Mouse (Mus musculus): ENCODE measurements around the gene Trim16. TPM values are rescaled to one million over a fixed set of nuclear protein-coding genes. Genes with fewer than 3 reads are reported as not detected.

The Trim16 gene
- polyA plus RNA-seq, 1 experiment from 2014 or later = 6.5 TPM

- no peak for ATAC-seq (replicated peaks; ENCODE audit: insufficient number of reproducible peaks, low FRiP score, low TSS enrichment, low read depth)
- no peak overlapping the region for H3K4me2 ChIP-seq (ENCODE audit: low read depth, low read length)
- no peaks in the 10 kb centered on the region for H3K9me3 ChIP-seq (replicated peaks; ENCODE audit: control insufficient read depth, low read length)
- no peaks in the 10 kb centered on the region for H3K4me1 ChIP-seq (ENCODE audit: control insufficient read depth, insufficient read depth, low read length)
- no peak overlapping the region for H3K4me3 ChIP-seq (ENCODE audit: low read depth, low read length)
- H3K36me3 ChIP-seq (replicated peaks; ENCODE audit: control insufficient read depth, insufficient read depth, low read depth, low read length) = no peaks in the 10 kb centered on the region
- WGBS = 56% methylated on average over 1 of the region's 1 CpGs
- H3K9ac ChIP-seq (replicated peaks; ENCODE audit: low read length) = no peak overlapping the region
- DNase-seq (ENCODE audit: low spot score) = no peak
- H3K27me3 ChIP-seq (ENCODE audit: control insufficient read depth, insufficient read depth, low read length) = no peaks in the 10 kb centered on the region
- no peak overlapping the region for H3K27ac ChIP-seq (replicated peaks; ENCODE audit: low read depth, low read length)
Measured at GRCm38 (mm10) chr11:62813497-62813896, 6.5 kb upstream of the Trim16 start.

DNA sequence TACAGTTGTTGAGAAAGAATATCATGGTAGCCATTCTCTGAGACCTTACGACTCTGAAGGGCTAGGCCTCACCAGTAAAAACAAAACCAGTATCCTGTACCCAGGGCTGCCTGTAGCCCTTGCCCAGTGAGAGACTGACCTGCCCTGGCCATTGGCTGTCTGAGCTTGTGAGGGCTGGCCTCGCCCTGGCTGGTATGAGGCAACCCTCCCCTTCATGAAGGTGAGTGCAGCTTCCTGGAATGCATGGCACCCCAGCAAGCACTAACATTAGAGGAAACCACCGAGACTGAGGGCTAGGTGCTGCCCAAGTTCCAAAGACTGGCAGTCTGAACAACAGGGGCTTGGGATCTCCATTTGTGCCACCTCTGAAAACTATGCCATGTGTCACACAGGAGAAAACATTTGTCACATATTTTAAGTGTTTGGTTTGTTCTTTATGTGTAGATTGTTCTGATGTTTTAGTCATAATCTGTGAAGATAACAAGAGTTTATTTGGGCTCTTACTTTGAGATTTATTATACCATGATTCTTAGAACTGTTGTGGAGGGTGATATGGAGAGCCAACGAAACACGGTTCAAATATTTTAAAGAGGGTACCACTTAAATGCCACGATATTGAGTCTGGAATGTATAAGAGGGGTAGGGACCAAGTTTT lies 5.9 kb upstream of the Trim16 start:
- Histone ChIP-seq H3K9me3 (replicated peaks; ENCODE audit: control insufficient read depth, low read length) (no peaks in the 10 kb centered on the region), H3K36me3 (replicated peaks; ENCODE audit: control insufficient read depth, insufficient read depth, low read depth, low read length) (no peaks in the 10 kb centered on the region), H3K27ac (replicated peaks; ENCODE audit: low read depth, low read length) (no peak overlapping the region), H3K4me1 (ENCODE audit: control insufficient read depth, insufficient read depth, low read length) (no peaks in the 10 kb centered on the region), H3K4me2 (ENCODE audit: low read depth, low read length) (no peak overlapping the region), H3K9ac (replicated peaks; ENCODE audit: low read length) (no peak overlapping the region), H3K27me3 (ENCODE audit: control insufficient read depth, insufficient read depth, low read length) (no peaks in the 10 kb centered on the region), H3K4me3 (ENCODE audit: low read depth, low read length) (no peak overlapping the region)
- DNase-seq (ENCODE audit: low spot score) (no peak), ATAC-seq (replicated peaks; ENCODE audit: insufficient number of reproducible peaks, low FRiP score, low TSS enrichment, low read depth) (no peak)
- WGBS = 68% methylated on average over 6 of the region's 6 CpGs

- DNase-seq (ENCODE audit: low spot score) (no peak), ATAC-seq (replicated peaks; ENCODE audit: insufficient number of reproducible peaks, low FRiP score, low TSS enrichment, low read depth) (no peak)
- H3K9me3 ChIP-seq (replicated peaks; ENCODE audit: control insufficient read depth, low read length) = no peaks in the 10 kb centered on the region
- WGBS = 66% methylated on average over 4 of the region's 4 CpGs
- H3K36me3 ChIP-seq (replicated peaks; ENCODE audit: control insufficient read depth, insufficient read depth, low read depth, low read length) = no peaks in the 10 kb centered on the region
- no peak overlapping the region for H3K27ac ChIP-seq (replicated peaks; ENCODE audit: low read depth, low read length)
- no peak overlapping the region for H3K9ac ChIP-seq (replicated peaks; ENCODE audit: low read length)
- no peaks in the 10 kb centered on the region for H3K4me1 ChIP-seq (ENCODE audit: control insufficient read depth, insufficient read depth, low read length)
- H3K27me3 ChIP-seq (ENCODE audit: control insufficient read depth, insufficient read depth, low read length) = no peaks in the 10 kb centered on the region
- no peak overlapping the region for H3K4me3 ChIP-seq (ENCODE audit: low read depth, low read length)
- H3K4me2 ChIP-seq (ENCODE audit: low read depth, low read length) = no peak overlapping the region
Measured at GRCm38 (mm10) chr11:62814625-62815024, 5.4 kb upstream of the Trim16 start.

GRCm38 (mm10) chr11:62815438-62815837 lies 4.6 kb upstream of the Trim16 start:
- Histone ChIP-seq H3K27me3 (ENCODE audit: control insufficient read depth, insufficient read depth, low read length) (no peaks in the 10 kb centered on the region), H3K36me3 (replicated peaks; ENCODE audit: control insufficient read depth, insufficient read depth, low read depth, low read length) (no peaks in the 10 kb centered on the region), H3K9ac (replicated peaks; ENCODE audit: low read length) (no peak overlapping the region), H3K9me3 (replicated peaks; ENCODE audit: control insufficient read depth, low read length) (no peaks in the 10 kb centered on the region), H3K4me2 (ENCODE audit: low read depth, low read length) (no peak overlapping the region), H3K4me3 (ENCODE audit: low read depth, low read length) (no peak overlapping the region), H3K4me1 (ENCODE audit: control insufficient read depth, insufficient read depth, low read length) (no peaks in the 10 kb centered on the region), H3K27ac (replicated peaks; ENCODE audit: low read depth, low read length) (no peak overlapping the region)
- WGBS = 89% methylated on average over 1 of the region's 1 CpGs
- no peak for DNase-seq (ENCODE audit: low spot score)
- no peak for ATAC-seq (replicated peaks; ENCODE audit: insufficient number of reproducible peaks, low FRiP score, low TSS enrichment, low read depth)

DNA sequence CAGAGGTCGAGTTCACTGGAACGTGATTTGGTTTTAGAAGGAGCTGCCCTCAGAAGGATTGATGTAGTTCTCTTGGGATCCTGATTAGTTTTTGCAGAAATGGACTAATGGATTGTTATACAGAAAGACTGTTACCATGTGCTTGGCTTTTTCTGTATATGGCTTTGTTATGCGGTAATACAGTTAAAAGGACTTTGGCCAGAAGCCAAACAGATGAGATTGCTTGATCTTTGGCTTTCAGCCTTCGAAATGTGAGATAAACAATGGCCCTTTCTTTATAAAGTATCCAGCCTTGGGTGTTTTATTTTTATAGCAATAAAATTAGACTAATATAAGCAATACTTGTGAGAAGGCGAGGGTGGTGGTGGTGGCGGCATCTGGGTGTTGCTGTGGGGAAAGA lies 3.4 kb upstream of the Trim16 start:
- Histone ChIP-seq H3K9ac (replicated peaks; ENCODE audit: low read length) (no peak overlapping the region), H3K4me1 (ENCODE audit: control insufficient read depth, insufficient read depth, low read length) (peaks cover 2% of the 10 kb centered on the region; the same call in 1 of the 2 replicates), H3K27me3 (ENCODE audit: control insufficient read depth, insufficient read depth, low read length) (no peaks in the 10 kb centered on the region), H3K9me3 (replicated peaks; ENCODE audit: control insufficient read depth, low read length) (no peaks in the 10 kb centered on the region), H3K4me2 (ENCODE audit: low read depth, low read length) (no peak overlapping the region), H3K4me3 (ENCODE audit: low read depth, low read length) (no peak overlapping the region), H3K36me3 (replicated peaks; ENCODE audit: control insufficient read depth, insufficient read depth, low read depth, low read length) (no peaks in the 10 kb centered on the region), H3K27ac (replicated peaks; ENCODE audit: low read depth, low read length) (no peak overlapping the region)
- DNase-seq (ENCODE audit: low spot score) = no peak
- 73% methylated on average over 6 of the region's 6 CpGs for WGBS
- ATAC-seq (replicated peaks; ENCODE audit: insufficient number of reproducible peaks, low FRiP score, low TSS enrichment, low read depth) = no peak

- H3K9me3 ChIP-seq (replicated peaks; ENCODE audit: control insufficient read depth, low read length) = no peaks in the 10 kb centered on the region
- no peak overlapping the region for H3K4me2 ChIP-seq (ENCODE audit: low read depth, low read length)
- ATAC-seq (replicated peaks; ENCODE audit: insufficient number of reproducible peaks, low FRiP score, low TSS enrichment, low read depth) (no peak), DNase-seq (ENCODE audit: low spot score) (no peak)
- H3K27ac ChIP-seq (replicated peaks; ENCODE audit: low read depth, low read length) = no peak overlapping the region
- no peaks in the 10 kb centered on the region for H3K36me3 ChIP-seq (replicated peaks; ENCODE audit: control insufficient read depth, insufficient read depth, low read depth, low read length)
- H3K4me1 ChIP-seq (ENCODE audit: control insufficient read depth, insufficient read depth, low read length) = peaks cover 2% of the 10 kb centered on the region; the same call in 1 of the 2 replicates
- H3K9ac ChIP-seq (replicated peaks; ENCODE audit: low read length) = no peak overlapping the region
- H3K4me3 ChIP-seq (ENCODE audit: low read depth, low read length) = no peak overlapping the region
- WGBS = 89% methylated on average over 8 of the region's 8 CpGs
- H3K27me3 ChIP-seq (ENCODE audit: control insufficient read depth, insufficient read depth, low read length) = no peaks in the 10 kb centered on the region
Measured at GRCm38 (mm10) chr11:62819059-62819686, 858 bp upstream of the Trim16 start.

DNA sequence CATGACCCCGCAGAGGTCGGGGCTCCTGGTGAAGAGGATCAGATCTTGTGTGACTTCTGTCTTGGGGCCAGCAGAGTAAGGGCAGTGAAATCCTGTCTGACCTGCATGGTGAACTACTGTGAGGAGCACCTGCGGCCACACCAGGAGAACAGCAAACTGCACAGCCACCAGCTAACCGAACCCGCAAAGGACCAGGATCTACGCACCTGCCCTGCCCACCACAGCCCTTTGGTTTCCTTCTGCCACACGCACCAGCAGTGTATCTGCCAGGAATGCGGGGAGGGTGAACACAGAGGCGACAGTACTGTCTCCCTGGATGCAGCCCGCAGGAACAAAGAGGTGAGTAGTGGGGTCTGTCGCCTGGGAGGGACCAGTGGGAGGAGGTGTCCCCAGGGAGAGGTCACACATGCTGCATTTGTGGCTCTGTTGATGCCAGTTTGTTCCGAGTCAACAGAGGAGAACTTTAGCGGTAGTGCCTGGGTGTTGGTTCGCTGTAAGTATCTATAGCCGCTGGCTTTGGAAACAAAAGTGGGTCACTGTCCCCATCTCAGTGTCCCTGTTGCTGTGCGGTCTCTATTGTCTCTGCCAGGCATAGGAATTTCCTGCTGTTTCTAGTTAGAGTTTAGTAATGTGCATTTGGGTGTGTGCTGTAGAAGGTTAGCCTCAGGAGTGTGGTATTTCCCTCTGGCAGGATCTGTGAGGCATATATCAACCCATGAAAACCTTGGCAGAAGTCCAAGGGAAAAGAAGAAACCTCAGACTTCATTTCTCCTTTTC lies 818 bp downstream of the Trim16 start:
- Histone ChIP-seq H3K4me3 (ENCODE audit: low read depth, low read length) (peak overlapping the region; percentile 36), H3K9ac (replicated peaks; ENCODE audit: low read length) (peak overlapping the region; percentile 46), H3K4me1 (ENCODE audit: control insufficient read depth, insufficient read depth, low read length) (peaks cover 2% of the 10 kb centered on the region; the same call in 1 of the 2 replicates), H3K27me3 (ENCODE audit: control insufficient read depth, insufficient read depth, low read length) (no peaks in the 10 kb centered on the region), H3K9me3 (replicated peaks; ENCODE audit: control insufficient read depth, low read length) (no peaks in the 10 kb centered on the region), H3K36me3 (replicated peaks; ENCODE audit: control insufficient read depth, insufficient read depth, low read depth, low read length) (no peaks in the 10 kb centered on the region), H3K4me2 (ENCODE audit: low read depth, low read length) (peak overlapping the region; percentile 66), H3K27ac (replicated peaks; ENCODE audit: low read depth, low read length) (no peak overlapping the region)
- DNase-seq (ENCODE audit: low spot score) (peak; percentile 29), ATAC-seq (replicated peaks; ENCODE audit: insufficient number of reproducible peaks, low FRiP score, low TSS enrichment, low read depth) (peak; percentile 32; the same call in 1 of the 2 replicates)
- WGBS = 18% methylated on average over 16 of the region's 16 CpGs

DNA sequence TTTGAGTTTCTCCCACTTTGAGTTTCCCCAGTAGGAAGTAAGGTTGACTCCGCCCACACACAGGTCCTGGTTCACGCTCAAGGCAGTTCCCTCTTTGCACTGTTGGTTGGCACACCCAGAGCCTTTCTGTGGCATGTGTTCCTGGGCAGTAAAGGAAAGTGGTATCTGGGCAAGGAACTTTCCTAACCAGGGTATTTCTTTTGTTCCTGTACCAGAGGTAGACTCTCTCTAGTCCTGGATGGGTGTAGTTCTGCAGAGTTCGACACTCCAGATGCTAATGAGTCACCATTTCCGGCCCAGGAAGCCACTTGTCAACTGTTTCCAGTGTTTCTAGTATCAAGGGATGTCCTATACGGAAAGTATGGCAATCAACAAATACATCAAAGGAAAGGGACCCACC lies 1.9 kb downstream of the Trim16 start:
- Histone ChIP-seq H3K36me3 (replicated peaks; ENCODE audit: control insufficient read depth, insufficient read depth, low read depth, low read length) (no peaks in the 10 kb centered on the region), H3K9me3 (replicated peaks; ENCODE audit: control insufficient read depth, low read length) (no peaks in the 10 kb centered on the region), H3K27me3 (ENCODE audit: control insufficient read depth, insufficient read depth, low read length) (no peaks in the 10 kb centered on the region), H3K27ac (replicated peaks; ENCODE audit: low read depth, low read length) (no peak overlapping the region), H3K9ac (replicated peaks; ENCODE audit: low read length) (no peak overlapping the region), H3K4me3 (ENCODE audit: low read depth, low read length) (no peak overlapping the region), H3K4me1 (ENCODE audit: control insufficient read depth, insufficient read depth, low read length) (peaks cover 2% of the 10 kb centered on the region; the same call in 1 of the 2 replicates), H3K4me2 (ENCODE audit: low read depth, low read length) (no peak overlapping the region)
- DNase-seq (ENCODE audit: low spot score) = no peak
- no peak for ATAC-seq (replicated peaks; ENCODE audit: insufficient number of reproducible peaks, low FRiP score, low TSS enrichment, low read depth)
- 68% methylated on average over 5 of the region's 5 CpGs for WGBS
